Mouse (Mus musculus): ENCODE measurements around the gene Rps18.
"Not testable (repeated sequence)": the region's sequence is repeated elsewhere in the genome, so short reads cannot be mapped to it uniquely, and the experiment has no call there.

Gene Rps18

GRCm38 (mm10) chr17:33955555-33956214, at the start of gene Rps18, which contains the start of gene Vps52:
TSS of gene Rps18 (minus strand) at chr17:33956001.
TSS of gene Vps52 (plus strand) at chr17:33955812.
- peak; percentile 97 for DNase-seq (ENCODE audit: low read depth)

GRCm38 (mm10) chr17:34003426-34003825, 47.6 kb upstream of the Rps18 start:
- peak; percentile 49 for DNase-seq (ENCODE audit: low read depth)

- DNase-seq (ENCODE audit: low read depth), result not testable (repeated sequence)
Observed at GRCm38 (mm10) chr17:34000796-34001195, 45.0 kb upstream of the Rps18 start.

GRCm38 (mm10) chr17:34000150-34000537, 44.3 kb upstream of the Rps18 start, which contains the start of gene H2-K1:
TSS of gene H2-K1 (minus strand) at chr17:34000347.
- DNase-seq (ENCODE audit: low read depth), result peak; percentile 92

GRCm38 (mm10) chr17:33999341-34000149, 43.7 kb upstream of the Rps18 start:
- DNase-seq (ENCODE audit: low read depth), result no peak

- DNase-seq (ENCODE audit: low read depth), result not testable (repeated sequence)
Observed at GRCm38 (mm10) chr17:33998697-33999096, 42.9 kb upstream of the Rps18 start.

GRCm38 (mm10) chr17:33997025-33997424, 41.2 kb upstream of the Rps18 start:
- not testable (repeated sequence) for DNase-seq (ENCODE audit: low read depth)

GRCm38 (mm10) chr17:33995651-33996050, 39.9 kb upstream of the Rps18 start:
- no peak for DNase-seq (ENCODE audit: low read depth)

- no peak for DNase-seq (ENCODE audit: low read depth)
Observed at GRCm38 (mm10) chr17:33994959-33995358, 39.2 kb upstream of the Rps18 start.

GRCm38 (mm10) chr17:33991788-33992664, 36.2 kb upstream of the Rps18 start:
- DNase-seq (ENCODE audit: low read depth), result peak; percentile 91

- DNase-seq (ENCODE audit: low read depth), result not testable (repeated sequence)
Observed at GRCm38 (mm10) chr17:33982136-33982535, 26.3 kb upstream of the Rps18 start.

- DNase-seq (ENCODE audit: low read depth), result not testable (repeated sequence)
Observed at GRCm38 (mm10) chr17:33981192-33981909, 25.6 kb upstream of the Rps18 start.

- no peak for DNase-seq (ENCODE audit: low read depth)
Observed at GRCm38 (mm10) chr17:33980181-33981035, 24.6 kb upstream of the Rps18 start.

GRCm38 (mm10) chr17:33979512-33980050, 23.8 kb upstream of the Rps18 start:
- DNase-seq (ENCODE audit: low read depth), result no peak

GRCm38 (mm10) chr17:33978631-33979031, 22.8 kb upstream of the Rps18 start:
- peak; percentile 60 for DNase-seq (ENCODE audit: low read depth)

- no peak for DNase-seq (ENCODE audit: low read depth)
Observed at GRCm38 (mm10) chr17:33977861-33978557, 22.2 kb upstream of the Rps18 start.

GRCm38 (mm10) chr17:33973572-33973971, 17.8 kb upstream of the Rps18 start:
- DNase-seq (ENCODE audit: low read depth), result no peak

- peak; percentile 67 for DNase-seq (ENCODE audit: low read depth)
Observed at GRCm38 (mm10) chr17:33972691-33973090, 16.9 kb upstream of the Rps18 start.

GRCm38 (mm10) chr17:33969394-33969793, 13.6 kb upstream of the Rps18 start:
- no peak for DNase-seq (ENCODE audit: low read depth)

GRCm38 (mm10) chr17:33968927-33969326, 13.1 kb upstream of the Rps18 start:
- DNase-seq (ENCODE audit: low read depth), result peak; percentile 87

Data from NIH3T3 (cell line).